Mouse (Mus musculus) lung, embryonic 15.5 days (tissue): Measurements from ENCODE around the gene Hbq1a. TPM values are rescaled to one million over a fixed set of nuclear protein-coding genes. Genes with fewer than 3 reads are reported as not detected.

ENCODE experiments used
- ATAC-seq: fragments of 200-750 bp; cut with Nextera tagmentation; 2 replicates; pipeline ENCODE4 v1.8.0; 2017; ENCODE audit warnings: moderate number of reproducible peaks, borderline replicate concordance; ENCODE audit not compliant: low FRiP score, low TSS enrichment; ENCODE audit errors: extremely low read depth
- H3K27ac ChIP-seq: fragments of 300-500 bp; sonication (generic); 2 replicates; pipeline ENCODE4 v1.5.1; 2015; ENCODE audit warnings: moderate library complexity, mild to moderate bottlenecking, inconsistent platforms
- H3K27me3 ChIP-seq: fragments of 300-500 bp; sonication (generic); 2 replicates; pipeline ENCODE4 v1.6.1; 2015; ENCODE audit warnings: inconsistent platforms
- H3K36me3 ChIP-seq: fragments of 300-500 bp; sonication (generic); 2 replicates; pipeline ENCODE4 v1.6.1; 2015; ENCODE audit warnings: inconsistent platforms
- H3K4me1 ChIP-seq: fragments of 300-500 bp; sonication (generic); 2 replicates; pipeline ENCODE4 v1.6.1; 2015; ENCODE audit warnings: inconsistent platforms
- H3K4me2 ChIP-seq: fragments of 300-500 bp; sonication (generic); 2 replicates; pipeline ENCODE4 v1.6.1; 2015; ENCODE audit warnings: inconsistent platforms, mild to moderate bottlenecking, moderate library complexity
- H3K4me3 ChIP-seq: fragments of 300-500 bp; sonication (generic); 2 replicates; pipeline ENCODE4 v1.5.1; 2015; ENCODE audit warnings: mild to moderate bottlenecking, inconsistent platforms
- H3K9ac ChIP-seq: fragments of 300-500 bp; sonication (generic); 2 replicates; pipeline ENCODE4 v1.6.1; 2015; ENCODE audit warnings: inconsistent platforms
- H3K9me3 ChIP-seq: fragments of 300-500 bp; sonication (generic); 2 replicates; pipeline ENCODE4 v1.6.1; 2016; ENCODE audit warnings: inconsistent platforms
- WGBS: fragments of 180-500 bp; shearing (Covaris S2); methylation state at CpG from one replicate; pipeline ENCODE4 v1.1.7; 2015; 5-methylcytosine and 5-hydroxymethylcytosine counted together
- polyA plus RNA-seq: library from polyadenylated mRNA; unstranded; fragments of >200 nt; fragmentation: Nextera tagmentation; extraction: Ambion mirVana; gene quantifications from 2 replicates; pipeline ENCODE4 v1.2.1, GENCODE M21; 2015

The Hbq1a gene
- polyA plus RNA-seq, 1 experiment from 2014 or later = 1.5 TPM

DNA sequence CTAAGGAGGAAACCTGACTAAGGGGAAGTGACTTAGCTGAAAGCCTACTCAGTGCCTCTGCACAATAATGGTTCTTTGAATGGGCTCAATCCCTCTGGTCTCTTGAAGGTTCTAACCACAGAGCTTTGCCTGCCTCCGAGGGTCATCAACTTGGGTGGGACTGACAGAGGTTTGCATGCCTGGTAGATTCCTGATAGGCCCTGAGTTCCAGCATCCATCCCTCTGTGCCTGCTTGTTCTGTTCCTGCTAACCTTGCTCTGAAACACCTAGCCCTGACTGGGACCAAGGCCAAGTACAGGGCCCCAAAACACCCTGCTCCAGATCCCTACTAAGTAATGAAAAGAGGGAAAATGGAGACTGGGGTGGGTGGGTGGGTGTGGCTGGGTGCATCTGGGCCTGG is 3.6 kb downstream of the Hbq1a start:
- no peaks in the 10 kb centered on the region for H3K4me1 ChIP-seq
- no peak for ATAC-seq
- no peak overlapping the region for H3K9ac ChIP-seq
- no peak overlapping the region for H3K4me2 ChIP-seq
- WGBS = 76% methylated on average over 1 of the region's 1 CpGs
- no peaks in the 10 kb centered on the region for H3K9me3 ChIP-seq
- H3K4me3 ChIP-seq = no peak overlapping the region
- H3K36me3 ChIP-seq = no peaks in the 10 kb centered on the region
- no peak overlapping the region for H3K27ac ChIP-seq
- peaks cover 12% of the 10 kb centered on the region for H3K27me3 ChIP-seq

DNA sequence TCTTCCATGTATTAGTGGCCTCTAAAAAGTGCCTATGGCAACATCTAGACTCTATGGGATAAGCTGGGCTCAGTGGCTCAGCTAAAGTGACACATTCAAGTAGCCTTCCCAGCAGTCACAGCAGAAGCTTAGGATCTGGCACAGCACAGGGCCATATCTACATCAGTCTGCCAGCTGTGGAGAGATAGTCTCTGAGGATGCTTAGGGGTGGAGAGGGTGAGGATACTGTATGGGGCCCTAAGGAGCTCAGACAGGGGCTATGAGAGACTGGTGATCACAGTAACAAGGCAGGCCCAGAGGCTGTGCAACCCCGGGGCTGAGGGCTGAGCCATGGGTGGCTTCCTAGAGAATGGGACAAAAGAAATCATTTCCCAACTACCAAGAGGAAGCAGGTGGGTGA is 7.1 kb downstream of the Hbq1a start:
- Histone ChIP-seq H3K27me3 (no peaks in the 10 kb centered on the region; the same call in 1 of the 2 replicates), H3K36me3 (no peaks in the 10 kb centered on the region), H3K9me3 (no peaks in the 10 kb centered on the region), H3K4me2 (no peak overlapping the region), H3K9ac (no peak overlapping the region), H3K4me3 (no peak overlapping the region), H3K27ac (no peak overlapping the region), H3K4me1 (no peaks in the 10 kb centered on the region)
- WGBS = 71% methylated on average over 1 of the region's 1 CpGs
- no peak for ATAC-seq

DNA sequence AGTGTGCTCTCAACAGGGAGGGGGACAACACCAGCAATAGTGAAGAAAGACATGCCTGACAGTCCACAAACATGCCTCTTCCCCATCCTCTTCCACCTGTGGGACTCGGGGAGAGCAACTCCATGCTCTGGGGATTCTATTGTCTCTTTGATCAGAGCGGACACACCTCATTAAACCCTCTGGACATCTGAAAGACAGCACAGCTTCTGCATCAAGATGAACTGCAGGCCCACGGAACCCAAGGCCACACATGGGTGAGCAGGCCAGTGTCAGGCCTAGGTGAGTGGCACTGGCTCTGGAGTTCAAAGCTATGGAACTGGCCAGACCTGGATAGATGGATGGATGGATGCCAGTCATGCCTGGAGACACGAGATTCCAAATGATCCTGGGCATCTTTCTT is 9.6 kb downstream of the Hbq1a start:
- no peak overlapping the region for H3K9ac ChIP-seq
- H3K4me1 ChIP-seq = no peaks in the 10 kb centered on the region
- no peak for ATAC-seq
- 66% methylated on average over 4 of the region's 4 CpGs for WGBS
- H3K9me3 ChIP-seq = no peaks in the 10 kb centered on the region
- H3K27me3 ChIP-seq = no peaks in the 10 kb centered on the region
- no peak overlapping the region for H3K27ac ChIP-seq
- H3K36me3 ChIP-seq = no peaks in the 10 kb centered on the region
- H3K4me2 ChIP-seq = no peak overlapping the region
- H3K4me3 ChIP-seq = no peak overlapping the region

DNA sequence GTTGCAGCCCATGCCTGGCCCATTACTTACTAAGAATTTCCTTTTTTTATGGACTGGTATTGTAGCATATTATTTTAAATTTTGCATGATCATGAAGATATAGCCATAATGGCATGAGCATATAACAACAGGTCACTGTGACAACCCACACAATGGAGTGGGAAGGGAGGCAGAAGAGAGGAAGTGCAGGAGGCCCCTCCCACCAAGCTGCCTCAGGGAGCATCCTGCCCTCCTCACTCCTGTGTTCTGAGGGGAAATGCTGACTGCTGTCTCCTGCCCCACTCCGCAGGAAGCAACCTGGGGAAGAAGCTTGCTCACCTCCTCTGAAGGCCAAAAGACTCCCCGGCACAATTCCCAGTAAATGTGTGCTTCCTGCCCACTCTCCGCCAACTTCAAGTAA is 10.1 kb downstream of the Hbq1a start:
- no peak overlapping the region for H3K4me3 ChIP-seq
- no peaks in the 10 kb centered on the region for H3K36me3 ChIP-seq
- no peaks in the 10 kb centered on the region for H3K4me1 ChIP-seq
- H3K27me3 ChIP-seq = no peaks in the 10 kb centered on the region
- H3K4me2 ChIP-seq = no peak overlapping the region
- WGBS = 50% methylated on average over 3 of the region's 3 CpGs
- no peak for ATAC-seq
- H3K9ac ChIP-seq = no peak overlapping the region
- no peak overlapping the region for H3K27ac ChIP-seq
- no peaks in the 10 kb centered on the region for H3K9me3 ChIP-seq

DNA sequence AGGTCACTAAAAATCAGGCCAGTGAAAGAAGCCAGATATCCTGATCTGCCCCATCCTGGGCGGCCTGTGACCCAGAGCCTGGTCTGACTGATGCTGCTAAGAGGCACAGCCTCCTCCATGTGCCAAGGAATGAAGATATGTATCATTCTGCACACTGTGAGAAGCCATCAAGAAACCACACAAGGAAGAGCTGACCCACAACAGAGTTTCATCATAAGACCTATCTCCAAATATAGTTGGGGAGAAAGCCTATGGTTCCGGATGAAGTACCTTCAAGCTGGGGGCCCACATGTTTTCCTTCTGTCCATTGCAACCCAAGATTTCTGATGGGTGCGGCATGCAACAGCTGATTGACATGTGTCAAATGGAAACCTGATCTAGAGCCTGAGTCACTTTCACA is 16.1 kb downstream of the Hbq1a start:
- H3K27ac ChIP-seq = no peak overlapping the region
- H3K36me3 ChIP-seq = no peaks in the 10 kb centered on the region
- H3K4me2 ChIP-seq = no peak overlapping the region
- no peaks in the 10 kb centered on the region for H3K27me3 ChIP-seq
- WGBS = 82% methylated on average over 3 of the region's 3 CpGs
- no peaks in the 10 kb centered on the region for H3K9me3 ChIP-seq
- ATAC-seq = no peak
- no peak overlapping the region for H3K9ac ChIP-seq
- H3K4me1 ChIP-seq = no peaks in the 10 kb centered on the region
- H3K4me3 ChIP-seq = no peak overlapping the region

DNA sequence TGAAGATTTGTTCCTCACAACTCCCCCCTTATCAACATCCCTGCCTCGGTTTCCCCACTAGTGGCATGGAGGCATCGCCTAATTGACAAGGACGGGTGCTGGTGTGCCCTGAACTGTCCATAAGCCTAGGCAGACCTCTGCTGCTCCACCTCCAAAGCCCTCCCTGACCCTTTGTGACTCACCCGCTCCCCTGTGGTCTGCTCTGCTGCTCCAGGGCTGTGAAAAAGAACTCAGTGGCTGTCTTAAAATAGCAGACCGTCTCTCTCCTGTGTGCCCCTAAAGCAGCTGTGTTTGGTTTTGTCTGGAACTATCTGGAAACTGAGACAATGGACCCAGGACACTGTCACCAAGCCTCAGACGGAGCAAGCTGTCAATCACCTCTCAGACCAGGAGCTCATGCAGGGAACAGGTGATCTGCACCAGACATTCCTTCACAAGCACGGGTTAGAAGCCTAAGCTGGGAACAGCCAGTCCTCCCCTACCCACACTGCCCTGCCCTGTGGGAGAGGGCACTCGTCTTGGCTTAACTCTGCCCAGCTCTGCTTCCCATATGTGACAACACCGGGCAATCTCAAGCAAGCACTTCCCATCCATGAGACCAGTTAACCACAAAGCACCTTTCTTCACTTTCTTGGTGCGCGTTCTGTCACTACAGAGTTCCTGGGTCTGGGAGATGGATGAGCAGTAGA is 20.8 kb downstream of the Hbq1a start:
- ATAC-seq = no peak
- Histone ChIP-seq H3K4me2 (no peak overlapping the region), H3K9me3 (no peaks in the 10 kb centered on the region), H3K9ac (no peak overlapping the region), H3K27ac (no peak overlapping the region), H3K27me3 (peaks cover 7% of the 10 kb centered on the region), H3K4me1 (peaks cover 3% of the 10 kb centered on the region; the same call in 1 of the 2 replicates), H3K4me3 (no peak overlapping the region), H3K36me3 (no peaks in the 10 kb centered on the region)
- WGBS = 64% methylated on average over 11 of the region's 11 CpGs

DNA sequence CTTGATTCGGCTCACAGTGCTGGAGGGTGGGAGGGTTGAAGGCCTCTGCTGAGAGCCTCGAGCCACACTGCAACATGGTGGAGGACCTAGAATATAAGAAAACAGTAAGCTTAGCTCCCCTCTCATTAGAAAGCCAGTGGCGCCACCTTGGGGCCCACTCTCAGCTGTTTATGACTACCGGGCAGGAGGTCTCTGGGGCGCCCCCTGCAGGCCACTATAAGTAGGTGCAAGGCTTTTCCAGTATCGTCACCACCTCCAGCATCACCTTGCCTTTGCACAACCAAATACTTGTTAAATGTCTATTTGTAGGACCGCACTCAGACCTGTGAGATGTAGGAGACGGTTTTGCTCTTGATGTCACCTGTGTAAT is 21.3 kb downstream of the Hbq1a start:
- ATAC-seq = no peak
- Histone ChIP-seq H3K9me3 (no peaks in the 10 kb centered on the region), H3K4me1 (peaks cover 3% of the 10 kb centered on the region; the same call in 1 of the 2 replicates), H3K36me3 (no peaks in the 10 kb centered on the region), H3K27me3 (peaks cover 7% of the 10 kb centered on the region), H3K27ac (no peak overlapping the region), H3K4me2 (no peak overlapping the region), H3K4me3 (no peak overlapping the region), H3K9ac (no peak overlapping the region)
- WGBS = 33% methylated on average over 8 of the region's 8 CpGs

DNA sequence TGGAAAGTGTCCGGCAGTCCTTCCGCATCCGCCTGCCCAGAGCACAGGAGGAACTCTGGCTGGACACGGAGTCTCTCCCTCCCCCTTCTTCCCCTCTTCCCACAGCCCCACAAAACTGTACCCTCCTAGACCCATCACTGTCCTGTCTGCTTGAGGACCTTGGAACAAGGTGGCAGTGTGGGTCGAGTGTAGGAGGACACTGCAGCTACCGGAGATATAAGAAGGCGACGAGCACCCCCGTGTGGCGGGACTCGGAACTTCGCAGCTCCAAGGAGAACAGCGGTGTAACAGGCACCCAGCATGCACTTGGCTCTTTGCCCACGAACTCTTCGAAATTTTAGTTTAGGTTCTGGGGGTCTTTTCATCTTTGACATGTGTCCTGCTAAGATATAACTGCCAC is 24.7 kb downstream of the Hbq1a start:
- WGBS = 8% methylated on average over 15 of the region's 15 CpGs
- Histone ChIP-seq H3K27ac (no peak overlapping the region), H3K9me3 (no peaks in the 10 kb centered on the region), H3K4me2 (peak overlapping the region; percentile 51), H3K36me3 (no peaks in the 10 kb centered on the region), H3K27me3 (peaks cover 7% of the 10 kb centered on the region), H3K9ac (0 out of 2 replicates have a peak overlapping the region, but pooled peaks have one; percentile 28), H3K4me1 (peaks cover 3% of the 10 kb centered on the region; the same call in 1 of the 2 replicates), H3K4me3 (peak overlapping the region; percentile 26)
- peak; percentile 65; the same call in 1 of the 2 replicates for ATAC-seq

DNA sequence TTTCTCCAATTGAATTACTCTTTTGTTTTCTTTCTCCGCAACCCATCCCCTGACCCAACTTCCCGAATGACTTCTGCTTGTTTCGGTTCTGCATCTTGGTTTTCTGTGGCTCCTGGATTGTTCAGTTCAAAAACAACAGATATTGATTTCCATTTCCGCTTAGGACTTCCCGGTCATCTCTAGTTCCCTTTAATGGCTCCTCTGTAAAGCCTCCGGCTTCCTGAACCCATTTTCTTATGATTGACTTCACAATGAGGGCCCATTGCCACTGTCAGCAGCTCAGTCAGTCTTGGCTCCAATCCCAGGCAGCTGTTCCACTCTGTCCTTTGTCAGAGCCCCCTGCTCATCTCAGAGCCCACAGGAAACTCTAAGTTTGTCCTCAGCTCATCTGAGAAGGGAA is 31.2 kb downstream of the Hbq1a start:
- Histone ChIP-seq H3K4me1 (0 out of 2 replicates have a peak, but pooled peaks cover 5% of the 10 kb centered on the region), H3K36me3 (no peaks in the 10 kb centered on the region), H3K4me2 (no peak overlapping the region), H3K4me3 (no peak overlapping the region), H3K27ac (no peak overlapping the region), H3K27me3 (no peaks in the 10 kb centered on the region), H3K9ac (no peak overlapping the region), H3K9me3 (no peaks in the 10 kb centered on the region)
- WGBS = 54% methylated on average over 6 of the region's 6 CpGs
- 0 out of 2 replicates have a peak, but pooled peaks have one; percentile 27 for ATAC-seq

DNA sequence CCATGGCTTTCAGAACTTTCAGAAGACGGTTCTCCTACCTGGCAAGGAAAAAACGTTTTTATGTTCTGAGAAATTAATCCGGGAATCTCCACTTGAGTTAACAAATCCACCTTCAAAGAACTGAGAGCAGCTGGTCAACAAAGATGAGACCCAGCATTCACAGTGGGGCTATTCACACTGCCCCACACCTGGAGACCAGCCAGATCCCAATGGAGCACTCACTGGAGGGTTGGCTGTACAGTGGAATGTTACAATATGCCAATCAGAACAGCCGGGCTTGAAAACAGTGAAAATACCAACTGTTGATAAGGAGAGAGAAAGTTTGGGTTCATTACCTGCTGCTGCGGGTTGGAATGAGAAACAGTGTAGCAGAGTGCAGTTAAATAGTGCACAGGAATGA is 32.0 kb downstream of the Hbq1a start:
- WGBS = 39% methylated on average over 5 of the region's 5 CpGs
- Histone ChIP-seq H3K27ac (no peak overlapping the region), H3K36me3 (no peaks in the 10 kb centered on the region), H3K9ac (no peak overlapping the region), H3K9me3 (no peaks in the 10 kb centered on the region), H3K27me3 (no peaks in the 10 kb centered on the region), H3K4me2 (no peak overlapping the region), H3K4me1 (0 out of 2 replicates have a peak, but pooled peaks cover 5% of the 10 kb centered on the region), H3K4me3 (no peak overlapping the region)
- no peak for ATAC-seq

DNA sequence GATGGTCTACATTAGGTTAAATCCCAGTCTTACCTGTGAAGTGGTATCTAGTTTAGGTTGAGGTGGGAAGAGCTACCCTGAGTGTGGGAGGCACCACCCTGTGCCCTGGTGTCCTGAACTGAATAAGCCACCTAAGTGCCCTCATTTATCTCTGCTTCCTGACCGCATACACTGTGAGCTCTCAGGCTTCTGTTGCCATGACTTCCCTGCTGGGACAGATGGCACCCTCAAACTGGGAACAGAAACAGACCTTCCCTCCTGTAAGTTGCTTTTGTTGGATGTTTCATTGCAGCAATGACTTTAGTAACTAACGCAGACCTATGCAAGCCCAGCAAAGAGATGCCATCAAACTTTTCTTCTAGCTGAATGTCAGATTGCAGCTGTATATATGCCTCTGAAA is 33.4 kb downstream of the Hbq1a start:
- Histone ChIP-seq H3K9me3 (no peaks in the 10 kb centered on the region), H3K27me3 (no peaks in the 10 kb centered on the region), H3K4me2 (no peak overlapping the region), H3K36me3 (no peaks in the 10 kb centered on the region), H3K9ac (no peak overlapping the region), H3K4me1 (0 out of 2 replicates have a peak, but pooled peaks cover 5% of the 10 kb centered on the region), H3K4me3 (no peak overlapping the region), H3K27ac (no peak overlapping the region)
- no peak for ATAC-seq
- WGBS = 73% methylated on average over 2 of the region's 2 CpGs

DNA sequence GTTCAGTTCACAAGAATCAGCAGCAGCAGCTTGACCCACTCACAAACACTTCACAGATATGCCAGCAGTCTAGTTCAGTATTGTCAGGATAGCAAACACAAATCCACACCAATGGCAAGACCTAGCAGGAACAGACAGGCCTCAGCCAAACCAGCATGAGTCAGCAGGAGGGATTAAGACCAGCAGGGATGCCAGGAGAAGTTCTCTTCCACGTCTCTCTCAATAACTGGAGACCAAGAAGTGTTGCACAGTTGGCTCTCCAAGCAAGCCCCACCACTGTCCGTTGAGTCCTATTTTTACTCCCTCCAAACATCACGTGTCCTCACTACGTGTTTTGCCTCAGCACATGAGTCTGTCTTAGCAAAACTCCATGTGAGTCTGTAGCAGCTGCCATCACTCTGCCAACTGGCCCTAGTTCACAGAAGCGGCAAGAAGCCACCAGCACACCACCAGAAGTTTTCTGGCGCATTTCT is 36.6 kb downstream of the Hbq1a start:
- Histone ChIP-seq H3K36me3 (no peaks in the 10 kb centered on the region), H3K4me1 (peaks cover 21% of the 10 kb centered on the region; the same call in 1 of the 2 replicates), H3K9me3 (no peaks in the 10 kb centered on the region), H3K27ac (no peak overlapping the region), H3K4me2 (no peak overlapping the region), H3K27me3 (no peaks in the 10 kb centered on the region), H3K9ac (no peak overlapping the region), H3K4me3 (no peak overlapping the region)
- no peak for ATAC-seq
- WGBS = 76% methylated on average over 6 of the region's 6 CpGs
